Mouse (Mus musculus): ENCODE measurements around the gene Unc5a. TPM values are rescaled to one million over a fixed set of nuclear protein-coding genes. Genes with fewer than 3 reads are reported as not detected.

The Unc5a gene
- polyA plus RNA-seq, 1 experiment from 2014 or later: 2.3 TPM

GRCm38 (mm10) chr13:54978804-54979203 is 29.6 kb downstream of the Unc5a start:
- Histone ChIP-seq H3K27me3 (replicated peaks) (peaks cover 33% of the 10 kb centered on the region; the same call in 1 of the 2 replicates), H3K4me3 (no peak overlapping the region), H3K9ac (no peak overlapping the region), H3K4me2 (no peak overlapping the region), H3K4me1 (no peaks in the 10 kb centered on the region), H3K9me3 (no peaks in the 10 kb centered on the region), H3K36me3 (no peaks in the 10 kb centered on the region), H3K27ac (replicated peaks) (no peak overlapping the region)
- no peak for ATAC-seq (ENCODE audit: extremely low read depth, insufficient number of reproducible peaks, low FRiP score, low TSS enrichment)
- 58% methylated on average over 8 of the region's 8 CpGs for WGBS

DNA sequence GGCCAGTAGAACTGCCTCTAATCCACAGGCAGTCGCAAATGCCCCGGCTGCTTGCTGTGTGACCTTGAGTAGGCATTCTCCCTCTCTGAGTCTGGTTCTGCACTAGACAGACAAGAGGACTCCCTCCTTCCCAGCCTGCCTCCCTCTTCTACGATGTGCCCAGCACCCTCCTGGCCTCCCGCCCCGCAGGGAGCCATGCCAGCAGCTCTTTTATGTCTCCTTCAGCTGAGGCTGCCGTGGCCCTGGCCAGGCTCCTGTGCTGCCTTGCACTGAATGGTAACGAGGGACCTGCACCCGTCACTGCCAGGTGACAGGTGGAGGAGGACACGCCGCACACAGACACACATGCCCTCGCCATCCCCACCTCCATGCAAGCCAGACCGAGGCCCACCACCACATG is 31.7 kb downstream of the Unc5a start:
- no peaks in the 10 kb centered on the region for H3K9me3 ChIP-seq
- 69% methylated on average over 12 of the region's 12 CpGs for WGBS
- ATAC-seq (ENCODE audit: extremely low read depth, insufficient number of reproducible peaks, low FRiP score, low TSS enrichment): no peak
- H3K4me2 ChIP-seq: no peak overlapping the region
- peaks cover 37% of the 10 kb centered on the region; the same call in 1 of the 2 replicates for H3K27me3 ChIP-seq (replicated peaks)
- no peaks in the 10 kb centered on the region for H3K4me1 ChIP-seq
- no peaks in the 10 kb centered on the region for H3K36me3 ChIP-seq
- H3K27ac ChIP-seq (replicated peaks): no peak overlapping the region
- no peak overlapping the region for H3K4me3 ChIP-seq
- no peak overlapping the region for H3K9ac ChIP-seq

DNA sequence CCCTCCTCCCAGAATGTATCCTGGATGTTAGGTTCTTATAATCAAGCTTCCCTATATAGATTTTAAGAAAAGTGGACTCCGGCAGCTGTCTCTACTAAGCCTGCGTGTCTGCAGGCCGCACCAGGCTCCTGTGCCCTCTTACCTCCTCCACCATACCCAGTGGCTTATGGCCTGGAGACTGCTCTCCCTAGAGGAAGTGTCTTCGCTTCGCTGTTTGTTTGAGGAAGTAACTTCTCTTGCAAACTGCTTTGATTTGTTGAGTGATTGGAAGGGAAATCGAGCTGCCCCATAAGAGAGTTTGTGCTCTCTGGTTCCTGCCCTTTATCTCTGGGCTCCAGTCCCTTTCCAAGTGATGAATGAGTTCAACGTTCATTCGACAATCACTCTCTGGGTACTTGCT is 33.8 kb downstream of the Unc5a start:
- Histone ChIP-seq H3K9ac (no peak overlapping the region), H3K4me1 (peaks cover 7% of the 10 kb centered on the region), H3K27ac (replicated peaks) (no peak overlapping the region), H3K4me2 (no peak overlapping the region), H3K27me3 (replicated peaks) (peaks cover 34% of the 10 kb centered on the region; the same call in 1 of the 2 replicates), H3K36me3 (no peaks in the 10 kb centered on the region), H3K4me3 (no peak overlapping the region), H3K9me3 (no peaks in the 10 kb centered on the region)
- ATAC-seq (ENCODE audit: extremely low read depth, insufficient number of reproducible peaks, low FRiP score, low TSS enrichment): no peak
- WGBS: 61% methylated on average over 8 of the region's 8 CpGs

- Histone ChIP-seq H3K9me3 (no peaks in the 10 kb centered on the region), H3K4me1 (peaks cover 12% of the 10 kb centered on the region), H3K4me3 (no peak overlapping the region), H3K27ac (replicated peaks) (no peak overlapping the region), H3K27me3 (replicated peaks) (peaks cover 30% of the 10 kb centered on the region; the same call in 1 of the 2 replicates), H3K9ac (no peak overlapping the region), H3K4me2 (no peak overlapping the region), H3K36me3 (no peaks in the 10 kb centered on the region)
- 50% methylated on average over 2 of the region's 2 CpGs for WGBS
- no peak for ATAC-seq (ENCODE audit: extremely low read depth, insufficient number of reproducible peaks, low FRiP score, low TSS enrichment)
These were observed 34.4 kb downstream of the Unc5a start for GRCm38 (mm10) chr13:54983614-54984013.

DNA sequence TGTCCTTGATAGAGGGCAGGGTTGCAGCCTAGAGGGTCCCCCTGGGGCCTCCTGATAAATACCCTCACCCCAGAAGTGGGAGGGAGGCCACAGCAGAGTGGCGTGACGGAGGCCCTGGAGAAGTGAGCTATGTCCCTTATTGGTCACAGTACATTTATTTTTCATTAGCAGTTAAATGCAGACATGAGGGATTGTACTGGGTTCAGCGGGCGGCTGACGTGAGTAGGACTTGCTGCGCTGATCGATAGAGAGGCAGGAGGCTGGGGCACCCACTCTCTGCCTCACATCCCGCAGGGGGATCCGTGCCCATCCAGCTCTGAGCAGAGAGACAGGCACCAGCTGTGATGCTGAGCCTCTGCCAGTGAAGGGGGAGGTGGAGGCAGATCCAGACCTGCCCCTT is 38.2 kb downstream of the Unc5a start:
- H3K4me2 ChIP-seq: no peak overlapping the region
- no peak overlapping the region for H3K9ac ChIP-seq
- no peak overlapping the region for H3K27ac ChIP-seq (replicated peaks)
- ATAC-seq (ENCODE audit: extremely low read depth, insufficient number of reproducible peaks, low FRiP score, low TSS enrichment): no peak
- WGBS: 77% methylated on average over 9 of the region's 9 CpGs
- H3K4me1 ChIP-seq: peaks cover 12% of the 10 kb centered on the region
- H3K9me3 ChIP-seq: no peaks in the 10 kb centered on the region
- H3K4me3 ChIP-seq: no peak overlapping the region
- no peaks in the 10 kb centered on the region for H3K36me3 ChIP-seq
- H3K27me3 ChIP-seq (replicated peaks): peaks cover 12% of the 10 kb centered on the region; the same call in 1 of the 2 replicates

DNA sequence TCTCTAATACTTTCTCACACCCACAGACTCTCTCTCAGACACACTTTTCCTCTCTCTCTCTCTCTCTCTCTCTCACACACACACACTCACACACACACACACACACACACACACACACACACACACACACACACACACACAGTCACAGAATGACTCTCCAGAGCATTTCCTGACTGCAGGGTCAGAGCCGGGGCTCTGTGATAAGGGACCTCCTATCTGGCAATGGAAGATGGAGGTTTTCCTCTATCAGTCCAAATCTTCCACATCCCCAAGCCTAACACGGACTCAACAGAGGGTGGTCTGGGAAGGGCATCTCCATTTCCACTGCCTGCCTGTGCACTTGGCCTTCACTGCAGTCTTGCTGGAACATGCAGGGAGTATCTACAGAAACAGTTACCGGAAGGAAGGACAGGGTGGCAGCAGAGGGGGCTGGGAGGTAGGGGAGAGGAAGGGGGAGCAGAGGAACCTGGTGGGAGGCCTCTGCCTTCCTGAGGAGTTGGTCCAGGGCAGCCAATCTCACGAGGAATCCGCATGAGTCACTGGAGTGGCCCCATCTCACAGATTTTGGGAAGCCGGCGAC is 39.1 kb downstream of the Unc5a start:
- peaks cover 12% of the 10 kb centered on the region for H3K4me1 ChIP-seq
- no peaks in the 10 kb centered on the region for H3K36me3 ChIP-seq
- peaks cover 12% of the 10 kb centered on the region for H3K27me3 ChIP-seq (replicated peaks)
- no peak for ATAC-seq (ENCODE audit: extremely low read depth, insufficient number of reproducible peaks, low FRiP score, low TSS enrichment)
- 28% methylated on average over 7 of the region's 7 CpGs for WGBS
- no peak overlapping the region for H3K4me3 ChIP-seq
- no peak overlapping the region for H3K4me2 ChIP-seq
- peak overlapping the region; percentile 54 for H3K27ac ChIP-seq (replicated peaks)
- no peak overlapping the region for H3K9ac ChIP-seq
- H3K9me3 ChIP-seq: no peaks in the 10 kb centered on the region

- Histone ChIP-seq H3K27ac (replicated peaks) (no peak overlapping the region), H3K4me1 (peaks cover 23% of the 10 kb centered on the region), H3K9ac (no peak overlapping the region), H3K4me3 (no peak overlapping the region), H3K9me3 (no peaks in the 10 kb centered on the region), H3K36me3 (no peaks in the 10 kb centered on the region), H3K4me2 (no peak overlapping the region), H3K27me3 (replicated peaks) (peaks cover 14% of the 10 kb centered on the region)
- ATAC-seq (ENCODE audit: extremely low read depth, insufficient number of reproducible peaks, low FRiP score, low TSS enrichment): no peak
- WGBS: 83% methylated on average over 7 of the region's 7 CpGs
These were observed 43.0 kb downstream of the Unc5a start for GRCm38 (mm10) chr13:54992215-54992614.

GRCm38 (mm10) chr13:54994576-54994975 is 45.4 kb downstream of the Unc5a start:
- peaks cover 11% of the 10 kb centered on the region for H3K4me1 ChIP-seq
- H3K4me2 ChIP-seq: no peak overlapping the region
- 22% methylated on average over 4 of the region's 4 CpGs for WGBS
- H3K9ac ChIP-seq: no peak overlapping the region
- no peaks in the 10 kb centered on the region for H3K36me3 ChIP-seq
- peaks cover 26% of the 10 kb centered on the region for H3K27me3 ChIP-seq (replicated peaks)
- no peaks in the 10 kb centered on the region for H3K9me3 ChIP-seq
- no peak overlapping the region for H3K4me3 ChIP-seq
- H3K27ac ChIP-seq (replicated peaks): peak overlapping the region; percentile 56
- ATAC-seq (ENCODE audit: extremely low read depth, insufficient number of reproducible peaks, low FRiP score, low TSS enrichment): no peak

GRCm38 (mm10) chr13:54995161-54995560 is 46.0 kb downstream of the Unc5a start:
- peaks cover 11% of the 10 kb centered on the region for H3K4me1 ChIP-seq
- H3K4me3 ChIP-seq: no peak overlapping the region
- no peaks in the 10 kb centered on the region for H3K9me3 ChIP-seq
- ATAC-seq (ENCODE audit: extremely low read depth, insufficient number of reproducible peaks, low FRiP score, low TSS enrichment): no peak
- no peak overlapping the region for H3K4me2 ChIP-seq
- H3K27me3 ChIP-seq (replicated peaks): peaks cover 31% of the 10 kb centered on the region
- WGBS: 45% methylated on average over 6 of the region's 6 CpGs
- H3K27ac ChIP-seq (replicated peaks): no peak overlapping the region
- no peaks in the 10 kb centered on the region for H3K36me3 ChIP-seq
- H3K9ac ChIP-seq: no peak overlapping the region

GRCm38 (mm10) chr13:54997568-54997967 is 48.4 kb downstream of the Unc5a start:
- Histone ChIP-seq H3K9ac (no peak overlapping the region), H3K27me3 (replicated peaks) (peaks cover 46% of the 10 kb centered on the region), H3K36me3 (no peaks in the 10 kb centered on the region), H3K4me1 (peaks cover 11% of the 10 kb centered on the region), H3K4me2 (no peak overlapping the region), H3K4me3 (no peak overlapping the region), H3K9me3 (no peaks in the 10 kb centered on the region), H3K27ac (replicated peaks) (no peak overlapping the region)
- ATAC-seq (ENCODE audit: extremely low read depth, insufficient number of reproducible peaks, low FRiP score, low TSS enrichment): no peak
- WGBS: 89% methylated on average over 8 of the region's 8 CpGs

- no peak overlapping the region for H3K9ac ChIP-seq
- H3K36me3 ChIP-seq: no peaks in the 10 kb centered on the region
- no peaks in the 10 kb centered on the region for H3K9me3 ChIP-seq
- H3K4me1 ChIP-seq: no peaks in the 10 kb centered on the region
- H3K4me2 ChIP-seq: no peak overlapping the region
- WGBS: 70% methylated on average over 10 of the region's 10 CpGs
- no peak overlapping the region for H3K27ac ChIP-seq (replicated peaks)
- H3K27me3 ChIP-seq (replicated peaks): peaks cover 59% of the 10 kb centered on the region
- no peak overlapping the region for H3K4me3 ChIP-seq
- ATAC-seq (ENCODE audit: extremely low read depth, insufficient number of reproducible peaks, low FRiP score, low TSS enrichment): no peak
These were observed 51.2 kb downstream of the Unc5a start for GRCm38 (mm10) chr13:55000433-55000832.

DNA sequence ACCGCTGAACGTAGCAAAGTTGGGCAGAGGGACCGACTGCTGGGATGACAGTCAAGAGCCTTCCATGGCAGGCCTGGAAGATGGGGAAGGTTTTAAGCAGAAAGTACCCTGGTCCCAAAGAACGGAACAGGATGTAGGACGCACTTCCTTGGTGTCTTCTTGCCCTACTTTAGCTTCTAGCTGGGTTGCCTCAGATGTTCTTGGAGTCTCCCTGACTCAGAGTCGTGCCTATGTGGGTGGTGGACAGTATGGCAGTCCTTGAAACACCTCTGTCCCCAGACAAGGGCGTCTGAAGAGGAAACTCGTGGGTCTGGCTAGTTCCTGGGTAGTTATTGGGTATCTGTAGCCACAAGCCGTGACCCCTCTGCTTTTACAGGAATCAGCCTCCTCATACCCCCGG is 52.9 kb downstream of the Unc5a start:
- no peak for ATAC-seq (ENCODE audit: extremely low read depth, insufficient number of reproducible peaks, low FRiP score, low TSS enrichment)
- no peak overlapping the region for H3K4me2 ChIP-seq
- H3K4me1 ChIP-seq: no peaks in the 10 kb centered on the region
- peaks cover 75% of the 10 kb centered on the region for H3K27me3 ChIP-seq (replicated peaks)
- no peaks in the 10 kb centered on the region for H3K36me3 ChIP-seq
- no peak overlapping the region for H3K27ac ChIP-seq (replicated peaks)
- H3K9me3 ChIP-seq: no peaks in the 10 kb centered on the region
- H3K4me3 ChIP-seq: no peak overlapping the region
- WGBS: 56% methylated on average over 10 of the region's 10 CpGs
- no peak overlapping the region for H3K9ac ChIP-seq
